Mouse (Mus musculus) olfactory bulb, adult 2 months (tissue): ENCODE measurements around the gene Tnrc6a.

Experiments used
- CTCF ChIP-seq: fragments of 200-500 bp; IDR thresholded peaks from 2 replicates; pipeline ENCODE4 v1.5.1; 2012; ENCODE audit warnings: low read depth, mild to moderate bottlenecking, low read length, moderate library complexity; ENCODE audit not compliant: insufficient read depth
- POLR2A ChIP-seq: fragments of 200-500 bp; IDR thresholded peaks from 2 replicates; pipeline ENCODE4 v1.6.1; 2012; ENCODE audit warnings: mild to moderate bottlenecking, low read depth, low read length, moderate library complexity; ENCODE audit not compliant: insufficient read depth

GRCm38 (mm10) chr7:123124299-123124716 lies 623 bp downstream of the Tnrc6a start:
- TF ChIP-seq POLR2A (no peak), CTCF (no peak)
